Mouse (Mus musculus) ovary, postnatal 36 days (tissue): ENCODE results near the gene Asgr2.
"Not testable (repeated sequence)": the region's sequence is repeated elsewhere in the genome, so short reads cannot be mapped to it uniquely, and the experiment has no call there.

Experiments
- DNase-seq: peaks from one replicate; pipeline ENCODE4 v3.0.0; 2022; ENCODE audit warnings: low spot score, mixed read lengths

Asgr2 gene

GRCm38 (mm10) chr11:70091986-70092783, at the start of gene Asgr2:
TSS of gene Asgr2 (plus strand) at chr11:70092644.
- peak; percentile 73 for DNase-seq

- no peak for DNase-seq
Measured at GRCm38 (mm10) chr11:70043665-70044064, 48.8 kb upstream of the Asgr2 start.

GRCm38 (mm10) chr11:70045435-70045834, 47.0 kb upstream of the Asgr2 start:
- DNase-seq: no peak

- no peak for DNase-seq
Measured at GRCm38 (mm10) chr11:70049366-70049765, 43.1 kb upstream of the Asgr2 start.

- no peak for DNase-seq
Measured at GRCm38 (mm10) chr11:70049816-70050215, 42.6 kb upstream of the Asgr2 start.

DNA sequence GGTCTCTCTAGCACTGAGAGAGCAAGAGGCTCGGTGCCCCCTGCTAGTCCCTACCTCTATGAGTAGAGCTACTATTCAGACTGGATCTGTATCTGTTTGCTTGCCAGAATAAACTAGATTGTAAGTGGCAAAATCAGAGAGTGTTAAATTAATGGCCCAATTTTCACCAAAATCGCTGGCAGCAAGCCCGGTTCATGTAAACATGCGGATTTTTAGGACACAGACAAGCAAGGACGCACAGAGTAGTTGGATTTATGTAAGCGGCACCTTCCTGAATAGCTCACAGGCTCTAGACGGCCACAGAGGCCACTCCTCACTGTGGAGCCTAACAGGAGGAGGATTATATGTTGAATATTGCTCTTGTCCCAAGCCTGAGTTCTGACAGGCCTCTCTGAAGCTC, 39.3 kb upstream of the Asgr2 start:
- DNase-seq: no peak

DNA sequence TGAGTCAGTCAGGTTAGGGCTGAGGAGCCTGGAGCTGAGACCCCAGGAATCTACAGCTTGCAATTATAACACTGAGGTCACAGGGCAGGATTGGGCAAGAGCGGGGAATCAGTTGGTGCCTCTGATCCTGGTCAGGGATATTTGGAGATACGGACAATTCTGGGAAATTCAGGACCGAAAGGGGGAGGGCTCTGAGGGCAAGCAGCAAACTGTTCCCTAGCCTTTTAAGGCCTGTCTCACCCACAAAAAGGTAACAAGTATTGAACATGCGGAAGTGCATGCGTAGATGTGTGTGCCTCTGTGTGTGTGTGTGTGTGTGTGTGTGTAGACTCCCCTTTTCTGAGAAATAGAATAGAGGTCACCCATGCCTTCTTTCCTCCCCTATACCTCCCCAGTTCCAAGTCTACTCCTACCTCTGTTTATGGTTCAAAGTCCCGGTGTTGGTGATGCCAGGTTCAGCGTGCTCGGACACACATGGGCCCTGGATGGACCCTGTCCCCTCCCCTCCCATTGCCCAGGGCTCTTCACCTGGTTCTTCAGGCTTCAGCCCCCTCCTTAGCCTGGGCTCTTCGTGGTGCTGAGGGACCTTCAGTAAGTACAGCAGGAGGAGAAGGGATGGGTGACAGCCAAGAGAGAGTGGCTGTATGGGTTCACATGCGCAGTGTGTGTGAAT, 38.4 kb upstream of the Asgr2 start, which contains the start of gene Asgr1:
Asgr1 (plus strand) TSS at position 188 of the 673 bp plus-strand sequence.
- no peak for DNase-seq

DNA sequence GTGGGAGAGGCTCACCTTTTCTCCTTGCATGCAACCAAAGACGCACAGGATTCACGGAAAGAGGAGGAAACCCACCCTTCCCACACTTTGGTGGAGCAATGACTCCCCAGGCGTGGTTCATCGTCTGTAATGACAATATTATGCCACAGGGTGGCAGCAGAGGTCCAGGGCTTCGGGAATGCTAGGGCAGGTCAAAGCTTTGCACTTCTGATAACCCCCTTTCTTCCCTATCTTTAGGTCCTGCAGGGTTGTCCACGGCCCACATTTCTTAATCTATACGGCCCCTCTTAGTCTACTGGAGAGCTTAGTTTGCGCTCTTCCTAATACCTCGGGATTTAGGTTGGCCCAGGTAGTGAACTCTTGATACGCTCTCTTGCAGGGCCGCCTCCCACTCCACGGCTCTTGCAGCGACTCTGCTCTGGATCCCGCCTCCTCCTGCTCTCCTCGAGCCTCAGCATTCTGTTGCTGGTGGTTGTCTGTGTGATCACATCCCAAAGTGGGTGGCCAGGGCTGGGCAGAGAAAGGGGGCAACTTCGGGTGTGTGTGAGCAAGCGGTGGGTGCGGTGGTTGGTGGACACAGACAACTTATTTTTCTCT, 36.7 kb upstream of the Asgr2 start:
- DNase-seq: peak; percentile 65

- no peak for DNase-seq
Measured at GRCm38 (mm10) chr11:70057805-70058204, 34.6 kb upstream of the Asgr2 start.

DNA sequence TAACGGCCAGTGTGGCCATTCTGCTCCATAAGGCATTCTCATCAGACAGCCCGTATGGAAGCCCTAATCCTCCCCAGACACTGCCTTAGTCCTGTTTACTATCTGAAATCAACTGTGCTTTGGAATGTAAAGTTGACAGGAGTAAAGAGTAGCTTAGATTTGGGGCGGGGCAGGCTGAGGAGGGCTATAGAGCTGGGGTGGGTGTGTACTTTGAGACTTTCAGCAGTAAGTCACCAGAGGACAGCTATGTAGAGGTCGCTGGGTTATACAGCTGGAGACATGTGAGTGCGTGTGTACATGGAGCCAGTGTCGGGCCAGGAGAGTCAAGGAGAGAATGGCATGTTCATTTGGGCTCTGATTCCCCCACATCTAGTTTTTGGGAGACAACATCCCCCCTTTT, 32.5 kb upstream of the Asgr2 start:
- no peak for DNase-seq

DNA sequence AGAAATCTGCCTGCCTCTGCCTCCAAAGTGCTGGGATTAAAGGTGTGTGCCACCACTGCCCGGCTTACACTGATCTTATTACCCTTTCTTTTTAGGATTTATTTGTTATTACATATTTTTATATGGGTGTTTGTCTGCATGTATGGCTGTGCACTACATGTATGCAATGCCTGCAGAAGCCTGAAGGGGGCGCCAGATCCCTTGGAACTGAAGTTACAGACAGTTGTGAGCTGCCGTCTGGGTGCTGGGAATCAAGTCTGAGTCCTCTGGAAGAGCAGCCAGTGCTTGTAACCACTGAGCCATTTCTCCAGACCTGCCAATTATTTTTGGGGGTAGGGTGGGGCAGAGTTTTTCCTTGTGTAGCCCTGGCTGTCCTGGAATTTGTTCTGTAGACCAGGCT, 29.4 kb upstream of the Asgr2 start:
- no peak for DNase-seq

GRCm38 (mm10) chr11:70066701-70067100, 25.7 kb upstream of the Asgr2 start:
- DNase-seq: peak; percentile 19

DNA sequence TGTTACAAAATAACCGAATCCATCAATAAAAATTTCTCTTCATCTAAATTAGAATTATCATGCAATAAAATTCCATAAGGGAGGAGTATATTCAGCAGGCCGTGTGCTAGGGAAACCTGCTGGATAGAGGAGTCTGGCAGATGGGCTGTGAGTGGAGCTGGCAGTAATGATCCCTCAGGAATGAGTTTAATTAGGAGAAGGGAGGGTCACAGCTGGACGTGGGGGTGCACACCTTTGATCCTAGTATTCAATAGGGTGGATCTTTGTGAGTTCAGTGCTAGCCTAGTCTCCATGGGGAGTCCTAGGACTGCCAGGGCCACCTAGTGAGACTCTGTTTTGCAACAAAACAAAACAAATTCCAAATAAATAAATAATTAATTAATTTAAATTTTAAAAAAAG, 24.2 kb upstream of the Asgr2 start:
- DNase-seq: no peak

- no peak for DNase-seq
Measured at GRCm38 (mm10) chr11:70070057-70070456, 22.4 kb upstream of the Asgr2 start.

DNA sequence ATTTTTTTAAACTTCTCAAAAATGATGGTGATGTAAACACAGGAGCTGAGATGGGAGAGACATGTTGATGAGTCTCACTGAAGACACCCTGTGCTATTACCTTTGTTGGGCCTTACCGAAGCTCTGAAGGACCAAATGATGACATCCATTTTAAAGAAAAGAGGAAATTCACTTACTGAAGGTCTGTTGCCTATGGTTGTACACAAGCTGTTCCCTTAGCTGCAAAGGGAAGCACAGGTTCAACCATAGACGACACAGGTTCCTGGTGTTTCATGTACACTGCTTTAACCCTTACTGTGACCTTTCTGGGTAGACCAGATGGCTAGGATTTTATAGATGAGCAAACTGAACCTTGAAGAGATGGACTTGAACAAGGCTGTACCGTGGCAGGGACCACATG, 21.8 kb upstream of the Asgr2 start:
- not testable (repeated sequence) for DNase-seq

- peak; percentile 81 for DNase-seq
Measured at GRCm38 (mm10) chr11:70074379-70075071, 17.9 kb upstream of the Asgr2 start.

- no peak for DNase-seq
Measured at GRCm38 (mm10) chr11:70075581-70075980, 16.9 kb upstream of the Asgr2 start.

- DNase-seq: peak; percentile 33
Measured at GRCm38 (mm10) chr11:70077441-70077840, 15.0 kb upstream of the Asgr2 start.

GRCm38 (mm10) chr11:70079175-70079574, 13.3 kb upstream of the Asgr2 start:
- DNase-seq: no peak

DNA sequence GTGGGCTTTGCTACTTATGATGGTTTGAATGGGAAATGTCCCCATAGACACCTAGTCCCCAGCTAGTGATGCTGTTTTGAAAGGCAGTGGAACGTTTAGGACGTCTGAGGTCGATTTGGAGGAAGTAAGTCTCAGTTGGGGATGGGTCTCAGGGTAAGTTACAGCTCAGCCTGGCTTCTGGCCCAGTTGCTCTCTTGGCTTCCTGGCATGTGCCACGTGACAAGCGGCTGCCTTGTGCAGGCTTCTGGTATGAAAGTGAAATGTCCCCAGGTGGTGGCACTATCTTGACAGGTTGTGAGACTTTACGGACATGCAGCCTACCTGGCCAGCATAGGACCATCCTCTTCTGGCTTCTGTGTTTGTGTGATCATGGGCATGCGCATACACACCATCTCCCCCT, 12.5 kb upstream of the Asgr2 start:
- no peak for DNase-seq

- DNase-seq: no peak
Measured at GRCm38 (mm10) chr11:70080803-70081590, 11.4 kb upstream of the Asgr2 start.

- DNase-seq: no peak
Measured at GRCm38 (mm10) chr11:70084563-70084962, 7.9 kb upstream of the Asgr2 start.
